Mouse (Mus musculus) kidney, adult 2 months (tissue): Measurements from ENCODE around the gene Ptpn23. TPM values are rescaled to one million over a fixed set of nuclear protein-coding genes. Genes with fewer than 3 reads are reported as not detected.
A peak's percentile ranks its signal among the peaks of the same experiment; 100 is the strongest.

Experiments
- DNase-seq: peaks from one replicate; pipeline ENCODE4 v3.0.0; 2021
- H3K27ac ChIP-seq: fragments of 200-500 bp; 2 replicates; pipeline ENCODE4 v1.5.1; 2012; ENCODE audit warnings: low read depth, low read length, control low read depth, inconsistent platforms; ENCODE audit not compliant: insufficient read depth
- H3K27me3 ChIP-seq: fragments of 200-500 bp; replicated peaks from 2 replicates; pipeline ENCODE4 v1.6.1; 2012; ENCODE audit warnings: mild to moderate bottlenecking, moderate library complexity, low read length, inconsistent platforms; ENCODE audit not compliant: control insufficient read depth, insufficient read depth
- H3K36me3 ChIP-seq: fragments of 200-500 bp; 2 replicates; pipeline ENCODE4 v1.6.1; 2012; ENCODE audit warnings: mild to moderate bottlenecking, moderate library complexity, low read length, inconsistent platforms; ENCODE audit not compliant: control insufficient read depth, insufficient read depth
- H3K4me1 ChIP-seq: fragments of 200-500 bp; 2 replicates; pipeline ENCODE4 v1.6.1; 2011; ENCODE audit warnings: low read length; ENCODE audit not compliant: control insufficient read depth, insufficient read depth
- H3K4me3 ChIP-seq: fragments of 200-500 bp; 2 replicates; pipeline ENCODE4 v1.5.1; 2011; ENCODE audit warnings: mild to moderate bottlenecking, low read depth, low read length, control low read depth; ENCODE audit not compliant: insufficient read depth
- CTCF ChIP-seq: fragments of 200-500 bp; conservative IDR thresholded peaks from 2 replicates; pipeline ENCODE4 v1.5.1; 2011; ENCODE audit warnings: low read depth, mild to moderate bottlenecking, control low read depth, low read length, moderate library complexity, mixed read lengths; ENCODE audit not compliant: insufficient read depth, insufficient read length
- POLR2A ChIP-seq: fragments of 200-500 bp; IDR thresholded peaks from one replicate; pipeline ENCODE4 v1.6.1; 2011; ENCODE audit warnings: low read depth, low read length, control low read depth
- WGBS: fragments of 180-500 bp; shearing (Covaris S2); methylation state at CpG from one replicate; pipeline ENCODE4 v1.1.7; 2018; 5-methylcytosine and 5-hydroxymethylcytosine counted together
- polyA plus RNA-seq: library from polyadenylated mRNA; depleted of rRNA; stranded (reverse); fragments of >200 nt; gene quantifications from 2 replicates; pipeline ENCODE4 v1.2.3, GENCODE M21; 2012

Gene Ptpn23
- polyA plus RNA-seq, 1 experiment, result 29.2 TPM

DNA sequence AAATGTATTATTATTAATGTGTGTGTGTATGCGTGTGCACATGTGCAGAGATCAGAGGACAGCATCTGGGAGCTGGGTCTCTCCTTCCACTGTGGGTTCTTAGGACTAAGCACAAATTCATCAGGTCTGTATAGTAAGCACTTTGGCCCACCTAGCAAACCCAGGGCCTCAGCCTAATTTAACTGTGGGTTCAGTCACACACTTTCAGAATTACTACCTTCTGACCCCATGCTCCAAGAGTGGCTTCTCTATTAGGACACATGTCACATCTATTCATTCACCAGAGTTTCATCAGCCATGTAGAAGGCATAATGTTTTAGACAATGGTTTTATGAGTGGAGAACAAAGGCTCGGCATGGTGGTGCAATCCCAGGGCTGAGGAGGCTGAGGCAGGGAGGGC lies 25.0 kb upstream of the Ptpn23 start:
- no peak for DNase-seq
- TF ChIP-seq POLR2A, result no peak
- TF ChIP-seq CTCF, result no peak
- Histone ChIP-seq H3K36me3 (peaks cover 1% of the 10 kb centered on the region; the same call in 1 of the 2 replicates), H3K4me3 (no peak overlapping the region), H3K27me3 (no peaks in the 10 kb centered on the region), H3K27ac (no peak overlapping the region), H3K4me1 (no peaks in the 10 kb centered on the region)
- WGBS, result 95% methylated on average over 2 of the region's 2 CpGs

GRCm38 (mm10) chr9:110431241-110431640 lies 23.2 kb upstream of the Ptpn23 start:
- Histone ChIP-seq H3K27me3 (no peaks in the 10 kb centered on the region), H3K36me3 (peaks cover 1% of the 10 kb centered on the region; the same call in 1 of the 2 replicates), H3K4me3 (no peak overlapping the region), H3K27ac (no peak overlapping the region), H3K4me1 (no peaks in the 10 kb centered on the region)
- no peak for DNase-seq
- no peak for TF ChIP-seq POLR2A
- WGBS, result 91% methylated on average over 8 of the region's 8 CpGs

DNA sequence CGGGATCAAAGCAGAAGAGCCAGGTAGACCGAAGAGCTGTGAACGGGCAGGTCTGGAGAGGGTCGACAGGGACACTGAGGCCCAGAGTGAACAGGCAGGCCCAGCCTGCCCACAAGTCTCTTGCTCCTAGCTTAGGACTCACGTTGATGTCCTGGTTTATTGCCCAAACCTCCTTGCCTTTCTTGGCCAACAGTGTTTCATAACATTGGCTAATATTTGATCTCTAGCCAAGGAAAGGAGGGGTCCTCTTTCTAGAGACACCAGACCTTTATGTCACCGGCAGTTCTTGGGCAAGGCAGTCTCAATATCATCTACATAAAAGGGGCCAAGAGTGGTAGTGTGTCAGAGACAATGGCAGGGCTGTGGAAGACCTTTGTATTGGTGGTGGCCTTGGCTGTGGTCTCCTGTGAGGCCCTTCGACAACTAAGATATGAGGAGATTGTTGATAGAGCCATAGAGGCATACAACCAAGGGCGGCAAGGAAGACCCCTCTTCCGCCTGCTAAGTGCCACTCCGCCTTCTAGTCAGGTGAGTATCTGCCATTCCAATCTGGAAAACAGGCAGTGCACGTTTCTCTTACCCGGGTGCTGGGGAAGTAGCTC lies 11.6 kb upstream of the Ptpn23 start, which contains the start of gene Ngp:
Gene Ngp, plus strand, starts transcription at position 237 of the 602 bp plus-strand sequence.
- Histone ChIP-seq H3K36me3 (no peaks in the 10 kb centered on the region), H3K4me1 (no peaks in the 10 kb centered on the region), H3K27me3 (no peaks in the 10 kb centered on the region), H3K4me3 (no peak within 1 kb of the TSS), H3K27ac (no peak within 1 kb of the TSS)
- TF ChIP-seq POLR2A, result no peak
- TF ChIP-seq CTCF, result no peak
- WGBS, result 91% methylated on average over 12 of the region's 12 CpGs
- no peak for DNase-seq

- no peak overlapping the region for H3K27ac ChIP-seq
- 38% methylated on average over 9 of the region's 9 CpGs for WGBS
- no peaks in the 10 kb centered on the region for H3K36me3 ChIP-seq
- no peaks in the 10 kb centered on the region for H3K4me1 ChIP-seq
- TF ChIP-seq POLR2A (no peak), CTCF (peak; percentile 58)
- DNase-seq, result peak; percentile 69
- no peak overlapping the region for H3K4me3 ChIP-seq
- no peaks in the 10 kb centered on the region for H3K27me3 ChIP-seq
Observed at GRCm38 (mm10) chr9:110413785-110414184, 5.8 kb upstream of the Ptpn23 start.

GRCm38 (mm10) chr9:110412926-110413325 lies 4.9 kb upstream of the Ptpn23 start:
- H3K27me3 ChIP-seq, result no peaks in the 10 kb centered on the region
- no peak overlapping the region for H3K27ac ChIP-seq
- no peak for TF ChIP-seq POLR2A
- H3K4me1 ChIP-seq, result no peaks in the 10 kb centered on the region; the same call in 1 of the 2 replicates
- peak; percentile 35 for DNase-seq
- H3K36me3 ChIP-seq, result no peaks in the 10 kb centered on the region
- WGBS, result 73% methylated on average over 7 of the region's 7 CpGs
- no peak overlapping the region for H3K4me3 ChIP-seq

DNA sequence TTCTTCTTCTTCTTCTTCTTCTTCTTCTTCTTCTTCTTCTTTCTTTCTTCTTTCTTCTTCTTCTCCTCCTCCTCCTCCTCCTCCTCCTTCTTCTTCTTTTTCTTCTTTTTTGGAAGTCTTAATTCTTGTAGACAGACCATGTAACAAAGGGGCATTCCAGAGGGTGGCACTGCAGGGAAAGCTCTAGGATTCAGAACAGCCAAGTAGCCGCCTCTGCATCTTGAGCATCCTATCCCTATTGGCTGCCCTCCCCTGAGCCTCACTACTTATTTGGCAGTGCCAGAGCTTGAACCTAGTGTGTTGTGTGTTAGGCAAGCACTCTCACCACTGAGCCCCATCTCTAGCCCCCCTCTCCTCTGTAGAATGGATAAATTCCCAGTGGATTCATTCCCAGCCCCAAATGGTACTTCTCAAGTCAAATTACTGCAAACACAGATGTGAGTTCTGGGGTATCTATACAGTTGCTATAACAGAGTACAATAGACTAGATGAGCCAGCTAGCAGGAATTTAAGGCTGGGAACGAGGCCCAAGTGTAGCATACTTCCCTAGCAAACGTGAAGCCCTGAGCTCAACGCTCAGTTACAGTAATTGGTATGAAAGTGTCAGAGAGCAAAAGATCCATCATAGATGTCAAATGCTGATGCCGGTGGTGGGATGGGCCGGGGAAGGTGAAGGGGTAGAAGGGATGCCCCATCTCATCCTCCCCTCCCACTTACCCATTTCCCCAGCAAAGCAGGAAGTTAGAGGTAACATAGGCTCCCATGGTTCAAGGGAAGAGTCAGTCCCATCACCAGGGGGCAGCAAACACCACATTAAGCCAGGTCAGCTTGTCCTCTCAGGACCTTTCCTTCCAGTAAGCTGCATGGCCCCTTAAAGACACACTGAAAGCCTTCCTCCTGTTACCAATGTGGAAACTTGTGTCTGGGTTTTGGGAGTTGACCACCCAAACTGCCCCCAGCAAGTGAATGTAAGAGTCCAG lies 3.2 kb upstream of the Ptpn23 start:
- no peak for TF ChIP-seq POLR2A
- TF ChIP-seq CTCF, result peak; percentile 97
- Histone ChIP-seq H3K4me3 (no peak overlapping the region), H3K36me3 (no peaks in the 10 kb centered on the region), H3K27ac (no peak overlapping the region), H3K27me3 (no peaks in the 10 kb centered on the region), H3K4me1 (peaks cover 7% of the 10 kb centered on the region)
- DNase-seq, result peak; percentile 88
- WGBS, result 23% methylated on average over 6 of the region's 6 CpGs
